Mouse (Mus musculus) brain, adult 2 months (tissue): Measurements from ENCODE around the gene Disp1.

Source experiments
- DNase-seq: peaks from one replicate; pipeline ENCODE4 v3.0.0; 2011; ENCODE audit warnings: low read depth, low spot score

Gene Disp1

GRCm38 (mm10) chr1:183207141-183207540, 14.2 kb downstream of the Disp1 start:
- no peak for DNase-seq

GRCm38 (mm10) chr1:183200926-183201325, 20.4 kb downstream of the Disp1 start:
- DNase-seq = no peak

GRCm38 (mm10) chr1:183194763-183195162, 26.6 kb downstream of the Disp1 start:
- no peak for DNase-seq

- peak; percentile 56 for DNase-seq
These were observed 27.2 kb downstream of the Disp1 start for GRCm38 (mm10) chr1:183194151-183194550.

GRCm38 (mm10) chr1:183191398-183191797, 29.9 kb downstream of the Disp1 start:
- no peak for DNase-seq

GRCm38 (mm10) chr1:183190456-183190855, 30.9 kb downstream of the Disp1 start:
- no peak for DNase-seq

GRCm38 (mm10) chr1:183189014-183189662, 32.2 kb downstream of the Disp1 start:
- no peak for DNase-seq

- no peak for DNase-seq
These were observed 33.0 kb downstream of the Disp1 start for GRCm38 (mm10) chr1:183188115-183189013.

GRCm38 (mm10) chr1:183185560-183185959, 35.8 kb downstream of the Disp1 start:
- DNase-seq = no peak

- no peak for DNase-seq
These were observed 36.6 kb downstream of the Disp1 start for GRCm38 (mm10) chr1:183184681-183185080.

GRCm38 (mm10) chr1:183183565-183183964, 37.8 kb downstream of the Disp1 start:
- DNase-seq = peak; percentile 76

- DNase-seq = peak; percentile 11
These were observed 38.5 kb downstream of the Disp1 start for GRCm38 (mm10) chr1:183182641-183183414.

- peak; percentile 62 for DNase-seq
These were observed 40.3 kb downstream of the Disp1 start for GRCm38 (mm10) chr1:183181030-183181395.

- no peak for DNase-seq
These were observed 40.9 kb downstream of the Disp1 start for GRCm38 (mm10) chr1:183180301-183181029.

GRCm38 (mm10) chr1:183179316-183179715, 42.0 kb downstream of the Disp1 start:
- DNase-seq = no peak

- DNase-seq = no peak
These were observed 46.1 kb downstream of the Disp1 start for GRCm38 (mm10) chr1:183175236-183175635.

- no peak for DNase-seq
These were observed 50.2 kb downstream of the Disp1 start for GRCm38 (mm10) chr1:183171095-183171494.

GRCm38 (mm10) chr1:183168465-183168864, 52.9 kb downstream of the Disp1 start:
- DNase-seq = no peak

GRCm38 (mm10) chr1:183167776-183168175, 53.5 kb downstream of the Disp1 start:
- no peak for DNase-seq

GRCm38 (mm10) chr1:183166700-183167099, 54.6 kb downstream of the Disp1 start:
- DNase-seq = no peak

- DNase-seq = no peak
These were observed 56.7 kb downstream of the Disp1 start for GRCm38 (mm10) chr1:183164648-183165071.
